Mouse (Mus musculus): ENCODE measurements at regions not wholly inside any gene's neighbourhood (a gene's known extent, or its start where the extent isn't known, plus 50 kb on each side); places are given as distances from the start of the nearest gene placed in this dataset.

DNA sequence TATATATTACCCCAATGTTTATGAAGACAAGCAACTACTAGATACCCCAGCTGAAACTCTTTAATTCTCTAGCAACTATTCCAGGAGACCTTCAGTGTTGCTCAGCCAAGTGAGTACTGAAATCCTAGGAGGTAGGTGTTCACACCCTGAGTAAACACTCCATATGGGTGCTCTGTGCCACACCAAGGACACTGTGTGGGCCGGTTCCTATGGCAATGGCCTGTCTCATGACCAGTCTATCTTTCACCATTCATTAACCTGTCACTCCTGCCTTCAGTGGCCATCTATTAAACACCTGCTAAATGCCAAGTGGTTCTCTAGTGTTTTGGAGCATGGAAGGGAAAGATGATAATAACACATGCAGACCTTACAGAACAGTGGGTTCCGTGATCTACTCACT lies 180.9 kb upstream of the Tbl1xr1 start:
- Histone ChIP-seq H3K4me3 (ENCODE audit: control insufficient read depth in 1 of 2, insufficient read depth in 1 of 2, low read depth in 2 of 2, low read length in 2 of 2) (no peak overlapping the region), H3K9ac (ENCODE audit: control insufficient read depth, low read depth, low read length, poor library complexity, severe bottlenecking) (no peak overlapping the region), H3K4me1 (ENCODE audit: control insufficient read depth in 1 of 2, insufficient read depth in 2 of 2, low read length in 2 of 2) (no peaks in the 10 kb centered on the region), H3K9me3 (replicated peaks; ENCODE audit: insufficient read depth, low read length) (no peaks in the 10 kb centered on the region), H3K27ac (ENCODE audit: control insufficient read depth, low read depth, low read length) (no peak overlapping the region), H3K79me2 (ENCODE audit: control insufficient read depth, insufficient read depth, low read length, poor library complexity) (no peaks in the 10 kb centered on the region), H3K36me3 (ENCODE audit: control insufficient read depth in 1 of 2, insufficient read depth in 2 of 2, low read length in 2 of 2) (no peaks in the 10 kb centered on the region), H3K27me3 (ENCODE audit: control insufficient read depth in 1 of 2, insufficient read depth in 2 of 2, low read length in 2 of 2) (no peaks in the 10 kb centered on the region)
- TF ChIP-seq MXI1 (IDR thresholded peaks at IDR 0.05; ENCODE audit: low read depth, low read length) (no peak), POLR2A (IDR thresholded peaks at IDR 0.05; ENCODE audit: control insufficient read depth in 1 of 2, insufficient read depth in 1 of 2, low read depth in 1 of 2, low read length in 2 of 2, poor library complexity in 1 of 2) (no peak), MEF2A (IDR thresholded peaks at IDR 0.05; ENCODE audit: extremely low read depth, insufficient replicate concordance, low read depth, low read length, poor library complexity, severe bottlenecking) (no peak), USF2 (IDR thresholded peaks at IDR 0.05; ENCODE audit: borderline replicate concordance in 1 of 2, insufficient read depth in 1 of 2, low read depth in 1 of 2, low read length in 2 of 2) (no peak), ZNF384 (IDR thresholded peaks at IDR 0.05; ENCODE audit: low read depth, low read length) (no peak), BHLHE40 (IDR thresholded peaks at IDR 0.05; ENCODE audit: borderline replicate concordance, low read depth, low read length) (no peak), HCFC1 (IDR thresholded peaks at IDR 0.05; ENCODE audit: low read depth, low read length) (no peak)
- DNase-seq (ENCODE audit: low read depth, low spot score): no peak

DNA sequence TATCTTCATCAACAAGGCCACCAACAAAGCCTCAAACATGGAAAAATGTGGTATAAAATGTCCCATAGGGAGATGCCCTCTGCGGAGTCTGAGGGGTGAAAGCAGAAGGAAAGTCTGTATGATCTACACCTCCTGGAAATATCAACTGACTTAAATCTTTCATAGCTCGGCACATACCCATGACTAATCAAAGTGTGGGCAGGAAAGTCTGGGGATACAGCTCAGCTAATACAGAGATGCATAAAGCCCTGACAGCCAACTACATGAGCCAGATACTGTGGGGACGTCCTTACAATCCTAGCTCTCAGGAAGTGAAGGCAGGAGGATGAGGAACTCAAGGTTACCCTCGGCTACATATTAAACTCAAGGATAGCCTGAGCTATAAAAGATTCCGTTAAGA lies 178.2 kb upstream of the Tbl1xr1 start:
- H3K27me3 ChIP-seq (ENCODE audit: control insufficient read depth in 1 of 2, insufficient read depth in 2 of 2, low read length in 2 of 2): no peaks in the 10 kb centered on the region

DNA sequence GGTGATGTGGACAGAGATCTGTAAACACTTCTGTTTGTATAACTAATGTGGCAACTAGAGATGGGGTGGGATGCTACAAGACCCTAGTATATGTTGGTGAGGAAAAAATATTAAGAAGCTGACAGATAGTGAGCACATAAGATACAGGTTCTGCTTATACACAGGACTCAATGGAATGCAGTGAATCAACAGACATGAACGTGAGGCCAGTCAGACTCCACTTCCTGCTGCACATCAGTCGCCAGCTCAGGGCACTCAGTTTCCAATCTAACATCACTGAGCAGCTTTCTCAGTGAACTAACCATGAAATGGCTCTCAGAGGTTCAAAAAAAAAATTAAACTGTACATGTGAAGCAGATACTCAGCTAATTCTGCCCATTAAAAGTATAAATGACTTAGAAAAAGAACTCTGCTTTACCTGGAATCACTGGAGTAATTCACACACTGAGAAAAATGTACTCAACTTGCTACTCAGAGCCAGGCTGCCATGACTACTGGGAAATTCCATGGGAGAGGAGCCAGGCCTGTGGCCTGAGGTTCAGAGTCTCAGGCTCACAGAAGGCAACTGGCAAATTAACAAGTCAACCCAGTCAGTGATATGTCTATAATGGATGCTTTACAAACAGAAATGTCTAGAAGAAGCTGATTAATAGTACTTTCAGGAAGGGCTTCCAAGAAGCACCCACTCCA lies 170.9 kb upstream of the Tbl1xr1 start:
- no peaks in the 10 kb centered on the region for H3K9me3 ChIP-seq (replicated peaks; ENCODE audit: insufficient read depth, low read length)
- H3K27me3 ChIP-seq (ENCODE audit: control insufficient read depth in 1 of 2, insufficient read depth in 2 of 2, low read length in 2 of 2): no peaks in the 10 kb centered on the region
- DNase-seq (ENCODE audit: low read depth, low spot score): no peak
- H3K4me1 ChIP-seq (ENCODE audit: control insufficient read depth in 1 of 2, insufficient read depth in 2 of 2, low read length in 2 of 2): no peaks in the 10 kb centered on the region
- no peak for TF ChIP-seq POLR2AphosphoS2 (IDR thresholded peaks at IDR 0.05; ENCODE audit: low read length)
- no peak for TF ChIP-seq E2F4 (IDR thresholded peaks at IDR 0.05; ENCODE audit: borderline replicate concordance, low read depth, low read length)
- no peak overlapping the region for H3K27ac ChIP-seq (ENCODE audit: control insufficient read depth, low read depth, low read length)
- no peaks in the 10 kb centered on the region for H3K79me2 ChIP-seq (ENCODE audit: control insufficient read depth, insufficient read depth, low read length, poor library complexity)
- no peak overlapping the region for H3K4me3 ChIP-seq (ENCODE audit: control insufficient read depth in 1 of 2, insufficient read depth in 1 of 2, low read depth in 2 of 2, low read length in 2 of 2)
- no peak overlapping the region for H3K9ac ChIP-seq (ENCODE audit: control insufficient read depth, low read depth, low read length, poor library complexity, severe bottlenecking)
- H3K36me3 ChIP-seq (ENCODE audit: control insufficient read depth in 1 of 2, insufficient read depth in 2 of 2, low read length in 2 of 2): no peaks in the 10 kb centered on the region

More for the DNA sequence above, 178.2 kb upstream of the Tbl1xr1 start:
- Histone ChIP-seq H3K9ac (ENCODE audit: control insufficient read depth, low read depth, low read length, poor library complexity, severe bottlenecking) (no peak overlapping the region), H3K4me3 (ENCODE audit: control insufficient read depth in 1 of 2, insufficient read depth in 1 of 2, low read depth in 2 of 2, low read length in 2 of 2) (no peak overlapping the region), H3K9me3 (replicated peaks; ENCODE audit: insufficient read depth, low read length) (no peaks in the 10 kb centered on the region), H3K79me2 (ENCODE audit: control insufficient read depth, insufficient read depth, low read length, poor library complexity) (no peaks in the 10 kb centered on the region), H3K4me1 (ENCODE audit: control insufficient read depth in 1 of 2, insufficient read depth in 2 of 2, low read length in 2 of 2) (no peaks in the 10 kb centered on the region), H3K36me3 (ENCODE audit: control insufficient read depth in 1 of 2, insufficient read depth in 2 of 2, low read length in 2 of 2) (no peaks in the 10 kb centered on the region), H3K27ac (ENCODE audit: control insufficient read depth, low read depth, low read length) (no peak overlapping the region)
- TF ChIP-seq RAD21 (IDR thresholded peaks at IDR 0.05; ENCODE audit: low read depth, low read length) (no peak), ETS1 (IDR thresholded peaks at IDR 0.05; ENCODE audit: low read depth, low read length) (no peak), NELFE (IDR thresholded peaks at IDR 0.05; ENCODE audit: low read depth, low read length) (no peak), ZNF384 (IDR thresholded peaks at IDR 0.05; ENCODE audit: low read depth, low read length) (no peak), EP300 (IDR thresholded peaks at IDR 0.05; ENCODE audit: low read depth in 1 of 2, low read length in 2 of 2) (no peak), TCF12 (IDR thresholded peaks at IDR 0.05; ENCODE audit: low read depth, low read length) (no peak), CTCF (IDR thresholded peaks at IDR 0.05 in 2 of 3, conservative IDR thresholded peaks at IDR 0.05 in 1 of 3; ENCODE audit: control insufficient read depth in 1 of 3, insufficient read depth in 1 of 3, low read depth in 2 of 3, low read length in 3 of 3, poor library complexity in 1 of 3, severe bottlenecking in 1 of 3) (no peak), E2F4 (IDR thresholded peaks at IDR 0.05; ENCODE audit: borderline replicate concordance, low read depth, low read length) (no peak), KAT2A (conservative IDR thresholded peaks at IDR 0.05; ENCODE audit: low read depth, low read length) (no peak)
- no peak for DNase-seq (ENCODE audit: low read depth, low spot score)

Data from MEL (cell line).